Mouse (Mus musculus) spleen, adult 2 months (tissue): ENCODE measurements around the gene Phf14.

Experiments
- CTCF ChIP-seq: fragments of 200-500 bp; IDR thresholded peaks from 2 replicates; pipeline ENCODE4 v1.5.1; 2011; ENCODE audit warnings: mild to moderate bottlenecking, inconsistent platforms; ENCODE audit not compliant: insufficient read depth, insufficient read length, insufficient replicate concordance; ENCODE audit errors: extremely low read depth
- POLR2A ChIP-seq: fragments of 200-500 bp; IDR thresholded peaks from 2 replicates; pipeline ENCODE4 v1.6.1; 2011; ENCODE audit warnings: low read depth, low read length, inconsistent platforms

GRCm38 (mm10) chr6:12020156-12020555 is 112.5 kb downstream of the Phf14 start:
- no peak for TF ChIP-seq POLR2A
- TF ChIP-seq CTCF = no peak
